Mouse (Mus musculus): ENCODE results near the gene Susd1. TPM values are rescaled to one million over a fixed set of nuclear protein-coding genes. Genes with fewer than 3 reads are reported as not detected.

Susd1 gene
- polyA plus RNA-seq, 1 experiment from 2014 or later: 11.2 TPM

- WGBS (ENCODE audit: insufficient replicate concordance): 63% methylated on average over 8 of the region's 8 CpGs
- DNase-seq (no peak), ATAC-seq (ENCODE audit: low read depth) (no peak)
- H3K9ac ChIP-seq: no peak overlapping the region
- no peak overlapping the region for H3K4me3 ChIP-seq (replicated peaks)
- no peaks in the 10 kb centered on the region for H3K27me3 ChIP-seq
- no peak overlapping the region for H3K4me2 ChIP-seq
- H3K4me1 ChIP-seq (replicated peaks): peaks cover 23% of the 10 kb centered on the region; the same call in 1 of the 2 replicates
- no peaks in the 10 kb centered on the region for H3K36me3 ChIP-seq
- no peaks in the 10 kb centered on the region for H3K9me3 ChIP-seq (replicated peaks)
- H3K27ac ChIP-seq: no peak overlapping the region
Measured at GRCm38 (mm10) chr4:59452503-59452933, 14.1 kb upstream of the Susd1 start.

GRCm38 (mm10) chr4:59450906-59451305, 12.5 kb upstream of the Susd1 start:
- ATAC-seq (ENCODE audit: low read depth) (no peak), DNase-seq (no peak)
- no peaks in the 10 kb centered on the region for H3K36me3 ChIP-seq
- H3K27me3 ChIP-seq: no peaks in the 10 kb centered on the region
- H3K9ac ChIP-seq: no peak overlapping the region
- H3K4me3 ChIP-seq (replicated peaks): no peak overlapping the region
- H3K4me1 ChIP-seq (replicated peaks): peaks cover 20% of the 10 kb centered on the region
- H3K9me3 ChIP-seq (replicated peaks): no peaks in the 10 kb centered on the region
- whole genome bisulfite sequencing (ENCODE audit: insufficient replicate concordance): 78% methylated on average over 3 of the region's 3 CpGs
- H3K4me2 ChIP-seq: no peak overlapping the region
- H3K27ac ChIP-seq: no peak overlapping the region

DNA sequence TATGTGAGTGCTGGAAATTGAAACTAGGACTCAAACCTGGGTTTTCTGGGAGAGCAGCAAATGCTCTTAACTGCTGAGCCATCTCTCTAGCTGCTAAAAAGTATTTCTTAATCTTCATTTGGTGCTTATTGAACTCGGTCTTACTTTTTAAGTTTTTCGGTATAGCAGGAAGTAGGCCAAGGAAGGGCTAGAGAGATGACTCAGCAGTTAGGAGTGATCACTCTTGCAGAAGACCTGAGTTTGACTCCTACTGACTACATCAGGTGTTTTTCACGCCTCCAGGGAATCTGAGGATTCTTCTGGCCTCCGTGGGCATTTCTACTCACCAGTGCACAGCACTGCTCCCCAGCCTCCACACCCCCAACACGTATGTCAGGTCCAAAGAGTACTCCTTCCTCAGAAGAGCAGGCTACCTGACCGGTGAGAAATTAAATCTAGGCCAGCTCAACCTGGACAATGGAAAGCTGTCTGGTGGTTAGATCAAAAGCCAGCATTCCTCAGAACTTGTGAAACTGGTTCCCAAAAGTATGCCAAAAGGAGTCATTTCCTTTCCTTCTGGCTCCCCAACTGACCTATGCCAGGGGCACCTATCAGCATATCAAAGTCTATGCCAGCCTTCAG, 11.9 kb upstream of the Susd1 start:
- ATAC-seq (ENCODE audit: low read depth) (no peak), DNase-seq (no peak)
- H3K4me1 ChIP-seq (replicated peaks): peaks cover 19% of the 10 kb centered on the region
- no peaks in the 10 kb centered on the region for H3K27me3 ChIP-seq
- no peak overlapping the region for H3K4me2 ChIP-seq
- H3K9ac ChIP-seq: no peak overlapping the region
- H3K27ac ChIP-seq: no peak overlapping the region
- H3K9me3 ChIP-seq (replicated peaks): no peaks in the 10 kb centered on the region
- H3K4me3 ChIP-seq (replicated peaks): no peak overlapping the region
- no peaks in the 10 kb centered on the region for H3K36me3 ChIP-seq
- WGBS (ENCODE audit: insufficient replicate concordance): 58% methylated on average over 6 of the region's 6 CpGs

DNA sequence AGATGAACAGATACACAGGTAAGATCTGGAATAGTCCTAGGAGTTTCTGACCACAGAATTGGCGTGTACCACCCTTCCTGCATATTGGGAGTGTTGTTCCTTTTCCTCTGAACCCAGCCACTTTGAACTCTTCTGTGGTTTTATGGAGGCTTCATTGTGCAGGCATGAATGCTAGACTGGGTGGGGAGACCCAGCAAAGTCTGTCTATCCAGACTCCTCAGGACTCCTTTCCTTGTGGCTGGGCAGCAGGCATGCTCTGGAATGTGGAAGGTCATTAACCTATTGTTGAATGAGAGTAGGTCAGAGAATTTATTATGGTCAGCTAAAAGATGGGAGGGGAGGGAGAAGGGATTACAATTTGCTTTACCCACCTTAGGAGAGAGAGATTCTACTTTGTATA, 8.9 kb upstream of the Susd1 start:
- no peak overlapping the region for H3K4me3 ChIP-seq (replicated peaks)
- H3K9ac ChIP-seq: no peak overlapping the region
- no peaks in the 10 kb centered on the region for H3K36me3 ChIP-seq
- H3K4me1 ChIP-seq (replicated peaks): peaks cover 28% of the 10 kb centered on the region
- ATAC-seq (ENCODE audit: low read depth) (no peak), DNase-seq (no peak)
- WGBS (ENCODE audit: insufficient replicate concordance): 87% methylated on average over 1 of the region's 1 CpGs
- H3K27ac ChIP-seq: no peak overlapping the region
- no peaks in the 10 kb centered on the region for H3K27me3 ChIP-seq
- no peaks in the 10 kb centered on the region for H3K9me3 ChIP-seq (replicated peaks)
- H3K4me2 ChIP-seq: no peak overlapping the region

- Histone ChIP-seq H3K9ac (no peak overlapping the region), H3K36me3 (no peaks in the 10 kb centered on the region), H3K9me3 (replicated peaks) (no peaks in the 10 kb centered on the region), H3K27ac (peak overlapping the region; percentile 50; the same call in 1 of the 2 replicates), H3K4me1 (replicated peaks) (peaks cover 35% of the 10 kb centered on the region), H3K27me3 (no peaks in the 10 kb centered on the region), H3K4me3 (replicated peaks) (no peak overlapping the region), H3K4me2 (no peak overlapping the region)
- DNase-seq: no peak
- ATAC-seq (ENCODE audit: low read depth): no peak
- WGBS (ENCODE audit: insufficient replicate concordance): 13% methylated on average over 6 of the region's 6 CpGs
Measured at GRCm38 (mm10) chr4:59445516-59445915, 7.1 kb upstream of the Susd1 start.

- DNase-seq (no peak), ATAC-seq (ENCODE audit: low read depth) (no peak)
- Histone ChIP-seq H3K4me2 (no peak overlapping the region), H3K4me1 (replicated peaks) (peaks cover 37% of the 10 kb centered on the region), H3K27me3 (no peaks in the 10 kb centered on the region), H3K4me3 (replicated peaks) (no peak overlapping the region), H3K9me3 (replicated peaks) (no peaks in the 10 kb centered on the region), H3K9ac (no peak overlapping the region), H3K36me3 (no peaks in the 10 kb centered on the region), H3K27ac (peak overlapping the region; percentile 50)
- 52% methylated on average over 3 of the region's 3 CpGs for WGBS (ENCODE audit: insufficient replicate concordance)
Measured at GRCm38 (mm10) chr4:59444994-59445393, 6.6 kb upstream of the Susd1 start.

DNA sequence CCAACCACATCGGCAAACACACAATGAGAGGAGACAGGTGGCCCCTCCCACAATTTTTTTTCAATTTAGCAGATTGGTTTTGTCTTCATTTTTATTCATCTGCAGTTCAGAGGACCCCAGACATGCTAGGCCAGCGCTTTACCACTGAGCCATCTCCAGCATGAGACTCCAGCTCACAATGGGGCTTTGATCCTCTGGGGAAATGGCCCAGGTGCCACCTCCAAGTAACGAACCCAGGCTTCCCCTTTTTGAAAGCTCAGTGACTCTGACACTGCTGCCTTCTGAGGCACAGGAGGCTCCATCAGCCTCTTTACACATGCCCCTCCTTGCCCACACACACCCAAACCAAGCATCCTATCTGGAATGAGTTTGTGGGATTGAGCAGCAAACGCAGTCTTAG, 5.7 kb upstream of the Susd1 start:
- Histone ChIP-seq H3K4me2 (no peak overlapping the region), H3K4me1 (replicated peaks) (peaks cover 44% of the 10 kb centered on the region), H3K9ac (no peak overlapping the region), H3K9me3 (replicated peaks) (no peaks in the 10 kb centered on the region), H3K4me3 (replicated peaks) (no peak overlapping the region), H3K27ac (no peak overlapping the region), H3K27me3 (no peaks in the 10 kb centered on the region), H3K36me3 (no peaks in the 10 kb centered on the region)
- DNase-seq: no peak
- no peak for ATAC-seq (ENCODE audit: low read depth)
- 42% methylated on average over 4 of the region's 4 CpGs for WGBS (ENCODE audit: insufficient replicate concordance)

DNA sequence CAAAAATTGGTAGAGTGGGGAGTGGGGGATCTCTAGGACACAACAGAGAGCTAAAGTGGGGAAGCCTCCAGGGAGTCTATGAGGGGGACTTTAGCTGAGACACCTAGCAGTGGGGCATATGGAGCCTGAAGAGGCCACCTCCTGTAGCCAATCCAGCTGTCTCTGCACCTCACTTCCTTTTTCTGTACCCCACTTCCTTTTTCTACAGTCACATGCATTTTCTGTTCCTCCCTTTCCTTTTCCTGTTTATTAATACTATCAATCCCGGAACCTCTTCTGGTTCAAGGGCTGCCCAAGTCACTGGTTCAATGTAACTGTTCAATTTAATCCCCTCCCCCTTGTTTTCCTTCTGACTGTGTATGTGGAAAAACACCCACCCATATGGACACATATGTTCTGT, 2.8 kb upstream of the Susd1 start:
- H3K4me1 ChIP-seq (replicated peaks): peaks cover 70% of the 10 kb centered on the region
- H3K4me3 ChIP-seq (replicated peaks): no peak overlapping the region
- H3K36me3 ChIP-seq: no peaks in the 10 kb centered on the region
- H3K4me2 ChIP-seq: no peak overlapping the region
- WGBS (ENCODE audit: insufficient replicate concordance): 29% methylated on average over 1 of the region's 1 CpGs
- peak overlapping the region; percentile 90 for H3K27ac ChIP-seq
- H3K9ac ChIP-seq: no peak overlapping the region
- ATAC-seq (ENCODE audit: low read depth) (no peak), DNase-seq (no peak)
- no peaks in the 10 kb centered on the region for H3K9me3 ChIP-seq (replicated peaks)
- no peaks in the 10 kb centered on the region for H3K27me3 ChIP-seq

GRCm38 (mm10) chr4:59439960-59440359, 1.5 kb upstream of the Susd1 start:
- DNase-seq: peak; percentile 57
- H3K4me2 ChIP-seq: peak overlapping the region; percentile 98

DNA sequence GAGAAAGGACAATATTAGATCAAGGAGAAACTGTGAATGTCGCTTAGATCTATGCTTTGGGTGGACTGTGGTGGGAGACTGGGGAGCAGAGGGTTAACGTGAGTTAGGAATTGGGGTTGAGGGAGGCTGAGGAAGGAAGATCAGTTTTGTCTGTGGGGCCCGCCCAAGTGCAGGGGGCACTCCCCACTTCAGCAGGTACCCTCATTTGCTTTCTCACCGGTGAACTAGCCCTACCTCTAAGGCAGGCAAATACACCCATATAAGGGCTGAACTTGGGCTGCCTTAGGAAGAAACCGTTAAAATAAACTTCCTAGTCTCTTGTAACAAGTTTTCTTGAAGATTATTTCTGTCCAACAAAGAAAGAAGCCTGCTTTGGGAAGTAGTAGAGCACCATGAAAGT, 608 bp upstream of the Susd1 start:
- peak overlapping the region; percentile 98 for H3K4me2 ChIP-seq
- H3K9ac ChIP-seq: peak overlapping the region; percentile 85
- no peaks in the 10 kb centered on the region for H3K27me3 ChIP-seq
- peak overlapping the region; percentile 75 for H3K4me3 ChIP-seq (replicated peaks)
- H3K27ac ChIP-seq: peak overlapping the region; percentile 90
- 3% methylated on average over 5 of the region's 5 CpGs for WGBS (ENCODE audit: insufficient replicate concordance)
- no peaks in the 10 kb centered on the region for H3K9me3 ChIP-seq (replicated peaks)
- DNase-seq (no peak), ATAC-seq (ENCODE audit: low read depth) (no peak)
- no peaks in the 10 kb centered on the region for H3K36me3 ChIP-seq
- peaks cover 74% of the 10 kb centered on the region for H3K4me1 ChIP-seq (replicated peaks)

More at GRCm38 (mm10) chr4:59439960-59440359, 1.5 kb upstream of the Susd1 start:
- peaks cover 72% of the 10 kb centered on the region for H3K4me1 ChIP-seq (replicated peaks)
- ATAC-seq (ENCODE audit: low read depth): peak; percentile 76
- no peaks in the 10 kb centered on the region for H3K27me3 ChIP-seq
- no peaks in the 10 kb centered on the region for H3K36me3 ChIP-seq
- 3% methylated on average over 2 of the region's 2 CpGs for WGBS (ENCODE audit: insufficient replicate concordance)
- H3K4me3 ChIP-seq (replicated peaks): no peak overlapping the region
- H3K9ac ChIP-seq: peak overlapping the region; percentile 42; the same call in 1 of the 2 replicates
- H3K9me3 ChIP-seq (replicated peaks): no peaks in the 10 kb centered on the region
- H3K27ac ChIP-seq: peak overlapping the region; percentile 90

DNA sequence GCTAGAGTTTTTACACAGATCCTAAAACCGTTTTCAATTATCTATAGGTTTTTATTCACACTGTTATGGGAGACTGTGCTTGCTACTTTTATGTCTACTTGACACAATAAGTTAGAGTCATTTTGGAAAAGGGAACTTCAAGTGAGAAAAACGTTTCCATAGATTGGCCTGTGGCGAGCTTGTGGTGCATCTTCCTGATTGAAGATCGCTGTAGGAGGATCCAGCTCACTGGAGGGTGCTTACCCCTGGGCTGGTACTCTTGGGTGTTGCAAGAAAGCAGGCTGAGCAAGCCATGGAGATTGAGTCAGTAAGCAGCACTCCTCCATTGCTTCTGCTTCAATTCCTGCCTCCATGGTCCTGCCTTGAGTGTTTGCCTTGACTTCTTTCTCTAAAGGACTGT, 2.5 kb downstream of the Susd1 start:
- Histone ChIP-seq H3K9me3 (replicated peaks) (no peaks in the 10 kb centered on the region), H3K36me3 (no peaks in the 10 kb centered on the region), H3K4me1 (replicated peaks) (peaks cover 91% of the 10 kb centered on the region), H3K4me2 (peak overlapping the region; percentile 98), H3K27ac (peak overlapping the region; percentile 90), H3K27me3 (no peaks in the 10 kb centered on the region), H3K9ac (no peak overlapping the region; the same call in 1 of the 2 replicates), H3K4me3 (replicated peaks) (no peak overlapping the region)
- no peak for ATAC-seq (ENCODE audit: low read depth)
- DNase-seq: no peak
- 41% methylated on average over 4 of the region's 4 CpGs for whole genome bisulfite sequencing (ENCODE audit: insufficient replicate concordance)

DNA sequence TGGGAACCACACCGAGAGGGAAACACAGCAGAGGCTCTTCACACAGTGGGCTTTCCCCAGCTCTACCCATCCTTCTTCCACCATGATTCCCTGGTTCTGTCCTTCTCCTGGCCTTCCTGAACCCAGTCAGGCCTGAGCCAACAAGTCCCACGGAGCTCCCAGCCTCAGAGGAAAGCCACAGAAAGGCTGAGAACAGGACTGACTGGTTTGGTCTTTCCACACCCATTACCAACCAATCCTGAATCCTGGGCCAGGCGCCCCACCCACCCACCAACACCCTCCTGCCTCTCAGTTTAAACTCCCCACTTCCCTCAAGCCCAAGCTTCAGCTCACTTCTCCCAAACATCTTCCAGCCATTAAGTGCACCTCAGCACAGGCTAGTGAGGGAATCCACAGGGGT, 4.4 kb downstream of the Susd1 start:
- no peak overlapping the region for H3K9ac ChIP-seq
- DNase-seq: no peak
- H3K4me1 ChIP-seq (replicated peaks): peaks cover 85% of the 10 kb centered on the region
- no peak overlapping the region for H3K27ac ChIP-seq
- WGBS (ENCODE audit: insufficient replicate concordance): 62% methylated on average over 3 of the region's 3 CpGs
- no peaks in the 10 kb centered on the region for H3K9me3 ChIP-seq (replicated peaks)
- no peak overlapping the region for H3K4me3 ChIP-seq (replicated peaks)
- H3K36me3 ChIP-seq: no peaks in the 10 kb centered on the region
- no peak for ATAC-seq (ENCODE audit: low read depth)
- H3K27me3 ChIP-seq: no peaks in the 10 kb centered on the region
- H3K4me2 ChIP-seq: 0 out of 2 replicates have a peak overlapping the region, but pooled peaks have one; percentile 15

Measured in liver, embryonic 13.5 days (tissue).